Mouse (Mus musculus) liver, adult 2 months (tissue): Measurements from ENCODE around the gene Hapln4. TPM values are rescaled to one million over a fixed set of nuclear protein-coding genes. Genes with fewer than 3 reads are reported as not detected.
A peak's percentile ranks its signal among the peaks of the same experiment; 100 is the strongest.

Source experiments
- DNase-seq: peaks from one replicate; pipeline ENCODE4 v3.0.0-alpha.2; 2011; ENCODE audit warnings: low read depth, low spot score; ENCODE audit errors: extremely low read depth
- H3K27ac ChIP-seq: fragments of 200-500 bp; replicated peaks from 2 replicates; pipeline ENCODE4 v1.5.1; 2012; ENCODE audit warnings: low read depth, mild to moderate bottlenecking, control low read depth, inconsistent platforms, low read length; ENCODE audit not compliant: insufficient read depth
- H3K27me3 ChIP-seq: fragments of 200-500 bp; 2 replicates; pipeline ENCODE4 v1.6.1; 2012; ENCODE audit warnings: mild to moderate bottlenecking, moderate library complexity, low read length, inconsistent platforms; ENCODE audit not compliant: control insufficient read depth, insufficient read depth
- H3K36me3 ChIP-seq: fragments of 200-500 bp; 2 replicates; pipeline ENCODE4 v1.6.1; 2012; ENCODE audit warnings: low read length, inconsistent platforms; ENCODE audit not compliant: control insufficient read depth, insufficient read depth
- H3K4me1 ChIP-seq: fragments of 200-500 bp; 2 replicates; pipeline ENCODE4 v1.6.1; 2011; ENCODE audit warnings: low read length; ENCODE audit not compliant: control insufficient read depth, insufficient read depth
- H3K4me3 ChIP-seq: fragments of 200-500 bp; 2 replicates; pipeline ENCODE4 v1.5.1; 2011; ENCODE audit warnings: low read depth, mild to moderate bottlenecking, control low read depth, low read length, moderate library complexity; ENCODE audit not compliant: insufficient read depth
- H3K79me2 ChIP-seq: fragments of 200-500 bp; 2 replicates; pipeline ENCODE4 v1.6.1; 2012; ENCODE audit warnings: inconsistent platforms, mild to moderate bottlenecking, low read length, moderate library complexity; ENCODE audit not compliant: control insufficient read depth, insufficient read depth
- H3K9ac ChIP-seq: fragments of 200-500 bp; 2 replicates; pipeline ENCODE4 v1.6.1; 2012; ENCODE audit warnings: low read depth, mild to moderate bottlenecking, control low read depth, inconsistent platforms, low read length
- CTCF ChIP-seq: fragments of 200-500 bp; IDR thresholded peaks from 2 replicates; pipeline ENCODE4 v1.5.1; 2011; ENCODE audit warnings: low read depth, low read length, control low read depth
- POLR2A ChIP-seq: fragments of 200-500 bp; IDR thresholded peaks from 2 replicates; pipeline ENCODE4 v1.6.1; 2011; ENCODE audit warnings: low read length, control low read depth; ENCODE audit not compliant: insufficient read depth; ENCODE audit errors: extremely low read depth
- WGBS: fragments of 180-500 bp; shearing (Covaris S2); methylation state at CpG from one replicate; pipeline ENCODE4 v1.1.7; 2018; 5-methylcytosine and 5-hydroxymethylcytosine counted together
- polyA plus RNA-seq: library from polyadenylated mRNA; depleted of rRNA; stranded (reverse); fragments of >200 nt; gene quantifications from 2 replicates; pipeline ENCODE4 v1.2.3, GENCODE M21; 2012; rRNA removed
- total RNA-seq: library from RNA; depleted of rRNA; stranded (reverse); fragments of >200 nt; gene quantifications from 2 replicates; pipeline ENCODE4 v1.2.3, GENCODE M21; 2014; rRNA removed

Hapln4 gene
- total RNA-seq (2.2 and 4.2 TPM in 2 replicates), polyA plus RNA-seq (4.4 and 8.8 TPM in 2 replicates)

- H3K27me3 ChIP-seq = peaks cover 6% of the 10 kb centered on the region
- DNase-seq = peak; percentile 74
- no peak within 1 kb of the TSS for H3K27ac ChIP-seq
- no peak for TF ChIP-seq POLR2A
- TF ChIP-seq CTCF = 0 out of 2 replicates have a peak, but pooled peaks have one; percentile 4
- H3K4me1 ChIP-seq = no peaks in the 10 kb centered on the region; the same call in none of the 2 replicates
- no peaks in the 10 kb centered on the region for H3K79me2 ChIP-seq
- 2% methylated on average over 26 of the region's 26 CpGs for WGBS
- H3K9ac ChIP-seq = peak within 1 kb of the TSS; percentile 63
- H3K4me3 ChIP-seq = peak within 1 kb of the TSS; percentile 60
- peaks cover under 1% of the 10 kb centered on the region; the same call in 1 of the 2 replicates for H3K36me3 ChIP-seq
Observed at GRCm38 (mm10) chr8:70083285-70083684, at the start of gene Hapln4. Gene Hapln4 (plus strand): TSS chr8:70083457.

GRCm38 (mm10) chr8:70037994-70038393 lies 45.3 kb upstream of the Hapln4 start:
- Histone ChIP-seq H3K79me2 (peaks cover 57% of the 10 kb centered on the region), H3K27me3 (no peaks in the 10 kb centered on the region), H3K9ac (no peak overlapping the region), H3K27ac (no peak overlapping the region), H3K36me3 (no peaks in the 10 kb centered on the region), H3K4me1 (peaks cover 12% of the 10 kb centered on the region), H3K4me3 (no peak overlapping the region)
- WGBS = 93% methylated on average over 1 of the region's 1 CpGs
- DNase-seq = no peak
- no peak for TF ChIP-seq POLR2A
- no peak for TF ChIP-seq CTCF

- DNase-seq = no peak
- Histone ChIP-seq H3K4me3 (peak overlapping the region; percentile 91), H3K27ac (peak overlapping the region; percentile 48), H3K4me1 (peaks cover 13% of the 10 kb centered on the region), H3K27me3 (no peaks in the 10 kb centered on the region), H3K9ac (peak overlapping the region; percentile 93), H3K36me3 (no peaks in the 10 kb centered on the region), H3K79me2 (peaks cover 60% of the 10 kb centered on the region)
- WGBS = 1% methylated on average over 47 of the region's 47 CpGs
- no peak for TF ChIP-seq CTCF
- no peak for TF ChIP-seq POLR2A
Observed at GRCm38 (mm10) chr8:70041885-70042546, 41.2 kb upstream of the Hapln4 start.

GRCm38 (mm10) chr8:70042583-70043455 lies 40.4 kb upstream of the Hapln4 start, which contains the start of the genes Mau2 and Sugp1:
Gene Mau2 (minus strand): TSS chr8:70042734.
Gene Sugp1 (plus strand): TSS chr8:70042813.
- H3K27ac ChIP-seq = peak within 1 kb of the TSS; percentile 95
- H3K4me1 ChIP-seq = peaks cover 13% of the 10 kb centered on the region
- H3K36me3 ChIP-seq = no peaks in the 10 kb centered on the region
- TF ChIP-seq POLR2A (peak; percentile 85; the same call in 1 of the 2 replicates), CTCF (no peak)
- under 1% methylated on average over 65 of the region's 65 CpGs for WGBS
- peak within 1 kb of the TSS; percentile 91 for H3K4me3 ChIP-seq
- H3K9ac ChIP-seq = peak within 1 kb of the TSS; percentile 93
- DNase-seq = peak; percentile 89
- H3K79me2 ChIP-seq = peaks cover 58% of the 10 kb centered on the region
- no peaks in the 10 kb centered on the region for H3K27me3 ChIP-seq

DNA sequence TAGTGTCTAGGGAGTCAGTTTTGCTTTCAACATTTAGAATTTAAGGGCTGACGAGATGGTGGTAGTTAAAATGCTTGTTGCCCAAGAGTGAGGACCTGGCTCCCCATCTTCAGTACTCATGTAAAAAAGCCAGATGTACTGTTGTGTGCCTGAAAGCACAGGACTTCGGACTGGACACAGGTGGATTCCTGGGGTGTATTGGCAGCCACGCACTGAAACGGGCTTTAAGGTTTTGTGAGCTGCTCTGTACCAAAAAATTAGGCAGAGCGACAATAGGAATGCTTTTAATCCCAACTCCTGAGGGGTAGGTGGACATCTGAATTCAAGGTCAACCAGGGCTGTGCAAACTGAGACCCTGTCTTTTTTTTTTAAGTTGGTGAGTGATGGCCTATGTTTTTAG lies 39.3 kb upstream of the Hapln4 start:
- H3K79me2 ChIP-seq = peaks cover 55% of the 10 kb centered on the region
- H3K36me3 ChIP-seq = peaks cover 8% of the 10 kb centered on the region; the same call in 1 of the 2 replicates
- no peak for DNase-seq
- 60% methylated on average over 5 of the region's 5 CpGs for WGBS
- H3K27ac ChIP-seq = no peak overlapping the region
- no peaks in the 10 kb centered on the region for H3K27me3 ChIP-seq
- peaks cover 13% of the 10 kb centered on the region for H3K4me1 ChIP-seq
- H3K4me3 ChIP-seq = no peak overlapping the region
- no peak for TF ChIP-seq POLR2A
- no peak for TF ChIP-seq CTCF
- H3K9ac ChIP-seq = no peak overlapping the region
